Mouse (Mus musculus) activated CD4-positive, CD25-positive, alpha-beta regulatory T cell, adult 4 months (primary cell): ENCODE results near the gene Fkbp10. TPM values are rescaled to one million over a fixed set of nuclear protein-coding genes. Genes with fewer than 3 reads are reported as not detected.

Experiments used
- ATAC-seq: one replicate; pipeline ENCODE4 v1.8.0; 2017
- polyA plus RNA-seq, 2 experiments: library from polyadenylated mRNA; unstranded; fragments of 100-300 nt; shearing (Covaris generic); gene quantifications; one replicate each; pipeline ENCODE4 v1.2.1; 2017

Gene Fkbp10
- not detected for polyA plus RNA-seq

GRCm38 (mm10) chr11:100414914-100415822, at the start of gene Fkbp10:
Gene Fkbp10 (plus strand): TSS chr11:100415697.
- no peak for ATAC-seq

- ATAC-seq = no peak
Observed at GRCm38 (mm10) chr11:100369145-100369544, 46.4 kb upstream of the Fkbp10 start.

- ATAC-seq = no peak
Observed at GRCm38 (mm10) chr11:100369822-100370221, 45.7 kb upstream of the Fkbp10 start.

- ATAC-seq = no peak
Observed at GRCm38 (mm10) chr11:100371981-100372558, 43.4 kb upstream of the Fkbp10 start.

GRCm38 (mm10) chr11:100375127-100375526, 40.4 kb upstream of the Fkbp10 start:
- ATAC-seq = no peak

GRCm38 (mm10) chr11:100376005-100376404, 39.5 kb upstream of the Fkbp10 start:
- no peak for ATAC-seq

GRCm38 (mm10) chr11:100376746-100377389, 38.6 kb upstream of the Fkbp10 start:
- no peak for ATAC-seq

- no peak for ATAC-seq
Observed at GRCm38 (mm10) chr11:100377989-100378388, 37.5 kb upstream of the Fkbp10 start.

GRCm38 (mm10) chr11:100378446-100378845, 37.1 kb upstream of the Fkbp10 start:
- no peak for ATAC-seq

GRCm38 (mm10) chr11:100379311-100379710, 36.2 kb upstream of the Fkbp10 start:
- no peak for ATAC-seq

GRCm38 (mm10) chr11:100382682-100383081, 32.8 kb upstream of the Fkbp10 start:
- no peak for ATAC-seq

- no peak for ATAC-seq
Observed at GRCm38 (mm10) chr11:100385016-100385415, 30.5 kb upstream of the Fkbp10 start.

- no peak for ATAC-seq
Observed at GRCm38 (mm10) chr11:100386586-100386985, 28.9 kb upstream of the Fkbp10 start.

GRCm38 (mm10) chr11:100387111-100387510, 28.4 kb upstream of the Fkbp10 start:
- no peak for ATAC-seq

- ATAC-seq = no peak
Observed at GRCm38 (mm10) chr11:100387589-100388375, 27.7 kb upstream of the Fkbp10 start.

- ATAC-seq = no peak
Observed at GRCm38 (mm10) chr11:100388588-100388987, 26.9 kb upstream of the Fkbp10 start.

- no peak for ATAC-seq
Observed at GRCm38 (mm10) chr11:100389931-100390445, 25.5 kb upstream of the Fkbp10 start.

GRCm38 (mm10) chr11:100391081-100391883, 24.2 kb upstream of the Fkbp10 start:
- no peak for ATAC-seq

- no peak for ATAC-seq
Observed at GRCm38 (mm10) chr11:100391884-100392345, 23.6 kb upstream of the Fkbp10 start.

- ATAC-seq = no peak
Observed at GRCm38 (mm10) chr11:100392958-100393357, 22.5 kb upstream of the Fkbp10 start.

- ATAC-seq = no peak
Observed at GRCm38 (mm10) chr11:100393733-100394132, 21.8 kb upstream of the Fkbp10 start.
